Mouse (Mus musculus) cerebellum, postnatal 14 days (tissue): ENCODE results near the gene Stxbp1.

Source experiments
- DNase-seq, 2 experiments: peaks; one replicate each; pipeline ENCODE4 v3.0.0; 2021; ENCODE audit warnings: mixed read lengths in 2 of 2

The Stxbp1 gene

DNA sequence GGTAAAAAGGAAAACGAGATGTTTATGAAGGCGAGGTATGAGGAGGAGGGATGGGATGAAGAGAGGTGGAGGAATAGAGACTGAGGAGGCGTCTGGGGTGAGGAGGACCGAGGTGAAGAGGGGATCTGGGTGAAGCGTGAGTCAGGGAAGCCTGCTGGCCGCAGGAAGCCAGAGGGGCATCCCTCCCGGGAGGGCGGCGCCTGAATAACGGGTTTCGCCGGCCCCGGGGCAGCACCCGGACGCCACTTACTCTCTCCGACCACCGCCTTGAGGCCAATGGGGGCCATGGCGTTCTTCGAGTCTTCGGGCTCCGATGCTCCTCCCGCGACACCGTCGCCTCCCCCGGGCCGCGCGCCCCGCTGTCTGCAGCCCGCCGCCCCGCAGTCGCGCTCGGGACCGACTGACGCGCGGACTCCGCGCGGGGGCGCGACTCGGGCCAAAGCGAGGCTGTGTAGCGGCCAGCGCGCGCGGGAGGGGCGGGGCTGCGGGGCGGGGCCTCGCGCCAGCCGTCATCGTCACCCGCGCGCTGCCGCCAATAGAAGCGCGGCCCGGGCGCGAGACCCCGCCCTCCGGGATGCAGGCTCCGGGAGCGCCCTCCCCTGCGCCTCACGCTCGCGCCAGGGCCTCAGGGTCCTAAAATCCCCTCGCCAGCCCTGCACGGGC is at the start of gene Stxbp1:
Stxbp1 (minus strand) TSS at position 441 of the 663 bp plus-strand sequence.
- peak; percentile 96 to 97 for DNase-seq

DNA sequence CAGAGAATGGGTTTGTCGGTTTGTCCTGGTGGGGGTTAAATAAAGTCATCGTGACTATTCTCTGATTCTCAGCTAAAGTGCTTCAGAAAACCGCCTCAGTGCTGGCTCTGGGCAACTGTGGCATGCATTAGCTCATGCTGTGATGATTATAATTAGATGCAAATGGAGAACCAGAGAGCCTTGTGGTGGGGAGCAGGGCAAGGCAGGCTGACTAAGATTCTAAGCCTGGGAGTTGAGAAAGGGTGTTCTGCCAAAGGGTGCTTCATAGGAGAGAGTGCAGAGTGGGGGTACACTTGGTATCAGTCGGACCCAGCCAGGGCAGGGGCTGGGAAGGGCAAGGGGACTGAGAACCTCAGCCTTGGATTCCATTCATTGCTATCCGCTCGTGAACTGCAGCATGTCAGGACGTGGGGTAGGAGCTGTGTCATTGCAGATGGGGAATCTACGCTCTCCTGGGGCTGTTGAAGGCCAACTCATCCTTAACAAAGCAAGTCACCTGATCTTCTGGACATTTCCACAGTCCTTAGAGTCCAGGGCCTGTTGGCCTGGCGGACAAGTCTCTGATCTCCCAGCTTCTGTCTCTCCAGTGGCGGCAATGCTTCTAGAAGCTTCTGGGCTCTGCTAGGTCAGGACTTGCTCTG is 49.6 kb upstream of the Stxbp1 start:
- DNase-seq: peak in 1 of 2 experiments; percentile 44

GRCm38 (mm10) chr2:32895606-32896106 is 48.6 kb upstream of the Stxbp1 start:
- DNase-seq: peak; percentile 50 to 54

- DNase-seq: no peak
Measured at GRCm38 (mm10) chr2:32894097-32894496, 47.1 kb upstream of the Stxbp1 start.

- no peak for DNase-seq
Measured at GRCm38 (mm10) chr2:32892490-32892889, 45.4 kb upstream of the Stxbp1 start.

- no peak for DNase-seq
Measured at GRCm38 (mm10) chr2:32891278-32891677, 44.2 kb upstream of the Stxbp1 start.

DNA sequence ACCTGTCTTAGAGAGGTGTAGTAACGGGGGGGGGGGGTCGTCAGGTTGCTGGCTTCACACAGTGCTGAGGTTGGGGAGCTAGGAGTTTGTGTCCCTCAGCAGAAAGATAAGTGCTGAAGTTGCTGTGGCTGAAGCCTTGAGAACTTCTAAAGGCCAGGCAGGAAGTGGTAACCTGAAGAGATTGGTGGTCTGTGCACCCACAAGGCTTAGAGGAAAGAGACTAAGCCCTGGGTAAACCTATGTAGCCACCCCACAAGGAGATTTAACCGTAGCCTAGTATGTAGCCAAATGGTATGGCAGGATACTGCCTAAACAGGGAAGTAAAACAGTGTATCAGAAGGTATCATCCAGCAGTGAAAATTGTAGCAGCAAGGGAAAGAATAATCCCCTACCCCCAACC is 43.2 kb upstream of the Stxbp1 start:
- no peak for DNase-seq

DNA sequence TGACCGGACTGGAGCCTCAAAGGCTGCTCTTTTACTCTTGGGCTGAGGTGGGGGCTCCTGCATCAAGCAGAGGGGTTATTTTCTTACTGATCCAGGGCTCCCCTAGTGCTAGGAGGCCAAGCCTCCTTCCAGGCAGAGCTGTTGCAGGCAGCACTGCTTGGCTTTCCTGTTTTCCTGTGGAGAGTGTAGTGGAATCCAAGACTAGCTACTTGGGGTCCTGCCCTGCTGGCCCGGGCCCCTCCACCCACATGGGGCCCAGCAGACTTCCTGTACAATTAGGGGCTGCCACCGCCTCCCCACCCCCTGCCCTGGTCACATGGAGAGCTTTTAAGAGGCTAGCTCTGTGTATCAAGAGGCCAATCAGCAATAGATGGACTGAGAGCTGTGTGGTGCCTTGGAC is 41.5 kb upstream of the Stxbp1 start:
- no peak for DNase-seq

DNA sequence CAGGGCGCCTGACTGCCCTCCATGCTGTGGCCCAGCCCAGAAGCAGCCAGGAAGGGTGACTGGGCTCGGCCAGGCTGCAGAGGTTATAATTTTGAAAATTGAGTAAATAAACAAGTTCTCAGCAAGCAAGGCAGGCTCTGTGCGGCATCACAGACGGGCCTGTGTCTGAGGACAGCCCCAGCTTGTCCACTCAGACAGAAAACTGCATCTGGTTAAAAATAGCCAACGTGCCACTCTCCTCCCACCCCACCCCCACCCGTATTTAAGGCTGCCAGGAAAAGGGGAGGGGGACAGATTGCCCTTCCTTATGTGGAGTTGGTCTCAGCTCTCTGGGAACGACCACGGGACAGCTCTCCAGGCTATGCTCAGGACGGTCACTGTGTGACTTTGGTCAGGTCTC is 41.0 kb upstream of the Stxbp1 start:
- DNase-seq: no peak

DNA sequence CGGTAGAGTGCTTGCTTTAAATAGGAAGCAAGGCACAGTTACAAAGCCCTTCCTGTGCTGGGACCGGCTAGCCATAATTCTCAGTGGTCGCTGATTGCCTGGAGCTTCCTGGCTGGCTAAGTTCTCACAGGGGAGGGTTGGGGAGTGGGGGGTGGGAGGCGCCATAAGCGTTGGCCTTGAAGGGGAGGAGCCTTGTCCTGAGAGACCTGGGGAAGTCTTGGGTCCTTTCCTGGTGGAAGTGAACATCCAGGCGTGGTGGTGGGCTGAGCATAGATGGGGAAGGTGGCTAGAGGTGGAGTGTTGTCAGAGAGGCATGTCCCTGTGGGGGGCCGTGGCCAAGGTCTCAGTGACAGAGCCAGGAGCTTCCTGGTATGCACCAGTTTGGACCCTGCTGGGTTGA is 37.7 kb upstream of the Stxbp1 start:
- DNase-seq: no peak

- no peak for DNase-seq
Measured at GRCm38 (mm10) chr2:32882283-32883043, 35.4 kb upstream of the Stxbp1 start.

DNA sequence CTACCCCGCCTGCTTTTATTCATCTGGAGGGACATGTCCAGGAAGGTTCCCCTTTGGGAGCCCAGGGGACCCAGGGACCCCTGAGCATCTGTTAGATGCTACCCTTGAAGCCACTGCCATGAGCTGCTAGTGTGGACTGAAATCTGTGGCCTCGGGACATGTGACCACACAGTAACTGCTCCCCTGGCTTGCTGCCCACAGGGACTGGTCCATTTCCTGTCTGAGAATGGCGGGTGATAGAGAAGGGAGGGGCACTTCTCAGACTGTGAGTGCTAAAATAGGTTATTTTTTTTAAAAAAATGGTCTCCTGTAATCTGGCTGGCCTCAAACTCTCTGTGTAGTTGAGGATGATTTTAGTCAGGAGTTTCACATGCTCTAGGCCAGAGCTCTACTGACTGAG is 34.7 kb upstream of the Stxbp1 start:
- DNase-seq: peak; percentile 62 to 82

GRCm38 (mm10) chr2:32881054-32881453 is 34.0 kb upstream of the Stxbp1 start:
- DNase-seq: peak in 1 of 2 experiments; percentile 32

- no peak for DNase-seq
Measured at GRCm38 (mm10) chr2:32879593-32879992, 32.5 kb upstream of the Stxbp1 start.

- DNase-seq: no peak
Measured at GRCm38 (mm10) chr2:32878396-32878795, 31.4 kb upstream of the Stxbp1 start.

GRCm38 (mm10) chr2:32877761-32878393 is 30.8 kb upstream of the Stxbp1 start:
- DNase-seq: no peak

DNA sequence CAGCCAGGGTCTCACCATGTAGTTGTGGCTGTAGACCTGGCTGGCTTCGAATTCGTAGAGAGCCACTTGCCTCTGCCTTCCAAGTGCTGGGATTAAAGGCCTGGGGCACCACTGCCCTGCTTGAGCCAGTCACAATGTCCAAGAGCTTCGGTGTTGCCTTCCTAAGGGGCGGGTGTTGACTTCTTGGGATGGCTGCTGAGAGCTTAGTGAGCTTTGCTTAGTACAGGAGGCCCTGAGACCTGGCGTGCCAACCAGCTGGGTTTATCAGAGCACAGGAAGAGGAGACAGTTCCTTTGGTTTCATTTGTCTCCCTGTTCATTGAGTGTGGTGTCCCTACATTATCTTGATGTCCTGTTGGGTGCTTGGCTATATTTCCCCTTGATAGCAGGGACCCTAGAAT is 30.3 kb upstream of the Stxbp1 start:
- no peak for DNase-seq

- no peak for DNase-seq
Measured at GRCm38 (mm10) chr2:32876490-32877302, 29.7 kb upstream of the Stxbp1 start.

GRCm38 (mm10) chr2:32875675-32876489 is 28.8 kb upstream of the Stxbp1 start, which contains the start of gene Fam129b:
Gene Fam129b (plus strand): TSS chr2:32876114.
- DNase-seq: peak; percentile 90 to 91

GRCm38 (mm10) chr2:32874951-32875674 is 28.1 kb upstream of the Stxbp1 start:
- no peak for DNase-seq

DNA sequence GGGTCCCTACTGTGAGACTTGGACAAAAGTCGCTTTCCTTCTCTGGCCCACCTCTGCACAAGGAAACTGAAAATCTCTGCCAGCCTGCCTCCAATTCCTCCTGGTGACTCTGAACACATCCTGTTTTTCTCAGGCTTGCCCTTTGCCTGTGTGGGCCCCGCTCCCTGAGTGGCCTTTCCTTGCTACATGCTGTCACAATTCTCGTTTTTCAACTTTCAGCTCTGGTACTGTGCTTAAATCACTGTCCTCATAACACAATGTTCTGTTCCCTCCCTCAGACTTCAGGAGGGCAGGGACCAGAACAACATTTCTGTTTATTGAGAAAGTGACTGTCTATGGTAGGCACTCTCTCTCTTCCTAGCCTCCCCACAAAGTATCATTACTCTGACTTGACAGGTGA is 27.0 kb upstream of the Stxbp1 start:
- DNase-seq: no peak
